Mouse (Mus musculus) embryo, embryonic 11.5 days (tissue): ENCODE data around the gene Gm572.

ENCODE experiments used
- DNase-seq: peaks from one replicate; pipeline ENCODE4 v3.0.0-alpha.2; 2012; ENCODE audit warnings: low read depth, low spot score

Gm572 gene

GRCm38 (mm10) chr4:148625756-148626622, 17.1 kb upstream of the Gm572 start:
- peak; percentile 20 for DNase-seq

DNA sequence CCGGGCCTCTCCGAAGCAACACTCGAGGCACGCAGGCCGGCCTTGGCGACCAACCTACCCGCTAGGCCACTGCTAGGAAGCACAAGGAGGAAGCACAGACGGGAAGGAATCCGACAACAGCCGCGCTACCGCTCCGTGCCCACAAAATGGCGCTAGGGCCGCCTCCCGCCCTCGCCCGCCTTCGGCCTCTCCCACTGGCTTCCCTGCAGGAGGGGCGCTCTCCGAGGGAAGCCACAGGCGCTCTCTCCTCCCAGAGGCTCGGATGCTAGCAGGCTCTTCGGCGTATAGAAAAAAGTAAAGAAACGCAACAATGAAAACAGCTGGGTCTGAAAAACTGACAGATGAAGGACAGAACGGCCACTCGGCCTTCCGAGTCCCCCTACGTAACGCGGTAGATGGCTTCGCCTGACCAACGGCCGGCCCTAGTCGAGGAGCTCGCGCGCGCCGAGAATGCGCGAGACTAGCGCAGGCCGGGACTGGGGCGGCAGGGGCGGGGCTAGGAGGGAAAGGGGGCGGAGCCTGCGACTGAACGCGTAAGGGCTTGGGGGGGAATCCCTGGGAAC, 16.4 kb upstream of the Gm572 start, which contains the start of gene Tardbp:
Tardbp (minus strand) TSS at position 397 of the 563 bp plus-strand sequence.
- DNase-seq = peak; percentile 93

DNA sequence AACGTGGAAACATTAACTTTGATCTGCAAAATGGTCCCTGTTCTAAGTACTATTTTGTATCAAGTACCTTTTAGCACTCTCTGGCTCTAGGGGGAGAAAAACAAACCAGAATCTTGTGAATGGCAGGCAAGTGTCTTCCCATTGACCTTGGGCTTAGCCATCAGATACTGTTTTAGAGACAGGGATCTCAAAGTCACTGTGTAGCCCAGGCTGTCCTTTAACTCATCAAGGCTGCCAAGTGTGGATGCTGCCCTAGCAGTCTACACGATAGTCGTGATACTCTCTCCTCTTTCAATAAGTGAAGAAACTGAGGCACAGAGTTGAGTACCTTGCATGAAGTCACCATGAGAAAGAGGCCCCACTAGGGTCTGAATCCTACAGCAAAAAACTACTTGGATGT, 15.9 kb upstream of the Gm572 start:
- no peak for DNase-seq

GRCm38 (mm10) chr4:148632013-148632692, 11.0 kb upstream of the Gm572 start:
- no peak for DNase-seq

DNA sequence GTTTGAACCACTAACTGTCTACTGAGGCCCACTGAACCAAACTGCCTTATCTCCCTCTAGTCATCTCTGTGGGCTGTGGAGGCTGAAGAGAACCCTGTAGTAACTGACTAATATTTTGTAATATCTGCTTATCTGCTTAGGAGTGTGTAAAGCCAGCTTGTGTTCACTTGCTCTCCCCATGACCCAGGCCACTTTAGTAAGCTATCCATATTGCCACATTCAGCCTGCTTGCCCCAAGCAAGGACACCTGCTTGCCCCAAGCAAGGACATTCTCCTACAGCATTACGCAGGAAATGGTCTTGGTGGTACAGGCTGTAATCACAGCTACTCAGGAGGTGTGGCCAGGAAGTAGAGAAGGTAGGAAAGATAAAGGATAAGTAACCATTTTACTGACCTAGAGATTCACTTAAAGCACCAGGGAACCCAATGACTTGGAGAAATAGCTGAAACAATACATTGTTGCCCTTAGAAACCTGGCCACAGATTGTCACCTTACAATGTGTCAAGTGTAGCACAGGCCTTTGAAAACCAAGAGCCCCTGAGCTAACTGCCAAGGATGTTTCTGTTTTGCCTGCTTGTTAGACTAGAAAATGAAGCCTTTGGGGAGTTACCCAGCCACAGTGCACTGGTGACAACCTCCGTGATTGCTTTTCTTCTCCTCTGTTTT, 9.6 kb upstream of the Gm572 start:
- DNase-seq = no peak

GRCm38 (mm10) chr4:148635309-148635708, 7.8 kb upstream of the Gm572 start:
- no peak for DNase-seq

DNA sequence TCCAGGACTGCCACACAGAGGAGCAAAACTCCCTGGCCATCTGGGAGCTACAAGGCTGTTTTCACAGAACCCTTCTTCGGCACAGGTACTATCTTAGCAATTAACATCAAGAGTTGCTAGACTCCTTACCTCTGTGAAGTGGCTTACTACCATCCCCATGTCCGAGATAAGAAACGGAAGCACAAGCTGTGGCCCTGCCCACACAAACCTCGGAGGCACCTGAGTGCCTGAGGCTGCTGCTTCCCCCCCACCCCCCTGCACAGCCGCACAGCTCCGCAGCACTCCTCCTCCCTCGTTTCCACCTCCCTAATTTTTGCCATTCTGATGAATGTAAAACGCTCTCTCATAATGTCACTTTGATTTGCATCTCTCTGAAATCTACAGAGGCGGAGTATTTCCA, 4.8 kb upstream of the Gm572 start:
- DNase-seq = no peak

DNA sequence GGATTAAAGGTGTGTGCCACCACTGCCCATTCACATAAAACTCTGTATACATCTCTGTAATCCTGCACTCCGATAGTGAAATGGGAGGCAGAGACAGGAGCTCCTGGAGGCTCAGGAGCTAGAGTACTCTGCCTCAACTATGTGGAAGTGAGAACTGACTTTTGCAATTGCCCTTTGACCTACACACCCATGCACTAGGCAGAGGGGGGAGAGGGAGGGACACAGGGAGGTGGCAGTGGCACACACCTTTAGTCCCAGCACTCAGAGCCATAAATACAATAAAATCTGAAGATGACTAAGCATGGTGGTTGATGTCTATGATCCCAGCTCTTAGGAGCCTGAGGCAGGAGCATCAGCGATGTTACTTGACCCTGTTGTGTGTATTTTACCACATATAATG, 3.7 kb upstream of the Gm572 start:
- no peak for DNase-seq

DNA sequence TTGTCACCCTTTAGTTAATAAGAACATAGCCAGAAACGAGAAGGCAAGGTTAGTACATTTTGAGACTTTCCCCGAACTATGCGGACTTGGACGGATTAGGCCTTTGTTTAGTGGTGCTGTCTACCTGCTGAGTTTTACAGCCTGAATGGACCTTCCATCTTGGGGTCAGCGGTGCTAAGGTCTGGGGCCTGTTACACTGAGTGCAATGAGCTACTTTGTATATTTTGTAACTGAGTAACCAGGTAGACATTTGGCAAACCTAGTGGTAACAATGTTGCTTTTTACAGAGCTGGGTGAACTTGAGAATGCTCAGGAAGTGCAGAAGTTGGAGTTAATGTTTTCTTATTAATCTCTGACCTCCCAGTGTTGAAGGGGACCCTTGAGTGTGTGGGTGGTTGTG, 2.0 kb upstream of the Gm572 start:
- DNase-seq = no peak

GRCm38 (mm10) chr4:148644157-148644511, 1.0 kb downstream of the Gm572 start:
- DNase-seq = peak; percentile 60

DNA sequence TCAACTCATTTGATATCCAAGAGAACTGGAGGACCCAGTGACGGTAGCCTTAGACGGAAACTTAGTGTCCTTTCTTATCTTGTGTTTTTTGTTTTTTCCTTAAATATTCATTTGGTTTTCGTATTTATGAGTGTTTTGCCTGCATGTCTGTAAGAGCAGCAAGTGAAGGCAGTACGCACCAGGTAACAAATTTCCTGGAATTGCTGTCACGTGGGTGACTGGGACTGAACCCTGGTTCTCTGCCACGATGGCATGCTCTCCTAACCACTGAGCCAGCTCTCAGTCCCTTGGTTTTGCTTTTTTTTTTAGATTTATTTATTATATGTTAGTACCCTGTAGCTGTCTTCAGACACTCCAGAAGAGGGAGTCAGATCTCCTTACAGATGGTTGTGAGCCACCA, 1.8 kb downstream of the Gm572 start:
- DNase-seq = no peak

DNA sequence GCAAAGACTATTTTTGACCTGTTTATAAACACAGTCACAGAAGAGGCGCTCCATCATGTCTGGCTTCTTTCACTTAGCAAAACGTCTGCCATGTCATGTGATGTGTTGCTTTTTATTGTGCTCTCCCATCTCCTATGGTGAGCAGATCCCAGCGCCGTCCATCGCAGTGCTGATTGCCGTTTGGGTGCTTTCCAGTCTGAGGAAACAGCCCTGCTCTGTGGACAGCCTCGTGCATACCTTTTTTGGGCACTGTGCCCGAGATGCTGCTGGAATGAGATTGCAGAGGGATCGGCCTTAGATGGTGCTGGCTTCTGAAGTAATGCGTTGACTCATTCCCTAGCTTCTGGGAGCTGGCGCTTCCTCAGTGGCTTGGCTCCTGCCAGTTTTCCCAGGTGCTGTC, 3.5 kb downstream of the Gm572 start:
- no peak for DNase-seq

DNA sequence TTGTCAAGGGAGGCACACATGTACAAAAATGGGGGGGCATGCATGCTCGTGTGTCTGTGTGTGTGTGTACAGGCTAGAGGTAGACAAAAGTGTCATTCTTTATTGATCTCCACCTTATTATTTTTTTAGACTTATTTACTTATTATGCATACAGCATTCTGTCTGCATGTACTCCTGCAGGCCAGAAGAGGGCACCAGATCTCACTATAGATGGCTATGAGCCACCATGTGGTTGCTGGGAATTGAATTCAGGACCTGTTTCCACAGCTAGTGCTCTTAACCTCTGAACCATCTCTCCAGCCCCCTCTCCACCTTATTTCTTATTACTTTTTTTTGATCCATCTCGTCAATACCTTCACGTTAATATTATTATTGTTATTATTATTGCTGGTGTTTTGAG, 6.2 kb downstream of the Gm572 start:
- DNase-seq = no peak

DNA sequence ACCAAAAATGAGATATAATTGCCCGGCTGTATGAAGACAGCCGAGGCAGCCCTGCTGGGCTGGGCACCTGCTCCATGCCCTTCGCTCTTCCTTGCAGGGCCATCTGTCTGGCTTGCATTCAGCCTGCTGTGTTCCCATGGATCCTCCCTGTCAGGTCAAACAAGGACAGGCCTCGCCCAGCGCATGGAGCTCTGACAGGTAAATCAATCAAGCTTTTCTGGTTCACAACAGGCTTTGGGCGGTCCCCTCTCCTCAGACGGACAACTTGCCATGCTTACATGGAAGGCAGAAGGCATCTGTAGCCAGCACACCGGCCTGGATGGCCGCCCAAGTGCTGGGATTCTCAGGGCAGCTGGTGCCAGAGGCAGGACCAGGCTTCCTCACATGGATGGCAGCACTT, 7.9 kb downstream of the Gm572 start:
- no peak for DNase-seq

DNA sequence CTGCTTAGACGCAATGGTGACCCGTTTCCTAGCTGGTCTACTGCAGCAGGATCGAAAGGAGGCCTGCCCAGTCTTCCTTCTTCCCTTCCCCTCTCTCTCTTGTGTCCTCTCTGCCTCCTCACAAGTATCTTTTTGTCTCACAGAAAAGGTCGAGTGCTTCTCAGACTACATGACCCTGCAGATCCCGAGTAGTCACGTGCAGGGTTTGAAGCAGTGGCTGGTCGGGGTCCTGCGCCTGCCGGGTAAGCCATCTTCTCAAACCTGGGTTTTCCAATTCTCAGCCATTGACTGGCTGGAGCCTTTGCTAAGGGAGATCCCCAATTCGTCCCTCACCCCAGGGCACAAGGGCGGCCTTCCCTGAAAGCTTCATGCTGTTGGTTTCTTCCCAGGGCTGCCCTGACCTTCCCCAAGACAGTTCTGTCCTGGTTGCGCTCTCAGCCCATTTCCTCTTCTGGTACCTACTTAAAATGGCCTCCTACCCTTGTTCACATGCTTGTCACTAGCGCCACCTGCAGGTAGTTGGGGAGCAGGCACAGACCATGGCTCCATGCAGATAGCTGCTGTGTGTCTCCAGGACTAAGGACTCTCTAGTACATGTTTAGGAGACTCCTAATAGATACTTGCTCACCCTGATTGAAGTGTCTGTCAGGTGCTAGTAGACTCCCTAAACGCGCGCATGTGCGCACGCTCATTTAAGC, 11.7 kb downstream of the Gm572 start:
- no peak for DNase-seq

DNA sequence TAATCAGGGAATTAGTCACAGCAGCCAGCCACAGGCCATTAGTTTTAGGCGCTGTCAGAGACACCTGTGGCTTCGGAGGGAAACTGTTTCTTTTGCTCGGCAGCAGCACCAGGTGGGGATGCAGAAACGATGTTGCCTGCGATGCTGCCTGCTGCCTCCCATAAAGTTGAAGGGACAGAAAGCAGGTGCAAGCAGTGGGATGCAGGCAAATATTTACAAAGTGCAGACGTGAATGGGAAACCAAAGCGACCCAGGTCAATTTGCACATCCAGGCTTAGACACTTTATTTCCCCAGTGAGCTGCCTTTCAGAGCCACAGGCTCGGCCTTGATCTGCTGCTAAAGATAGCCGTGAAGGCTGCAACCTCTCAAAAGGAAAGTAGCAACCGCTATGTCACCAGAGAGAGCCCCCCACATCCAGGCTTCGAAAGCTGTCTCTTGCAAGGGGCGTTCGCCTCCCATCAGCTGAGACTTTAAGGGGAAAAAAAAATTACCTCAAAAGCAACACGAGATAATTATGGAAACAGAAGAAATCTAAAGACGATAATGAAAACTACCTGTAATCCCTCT, 13.7 kb downstream of the Gm572 start:
- DNase-seq = no peak

DNA sequence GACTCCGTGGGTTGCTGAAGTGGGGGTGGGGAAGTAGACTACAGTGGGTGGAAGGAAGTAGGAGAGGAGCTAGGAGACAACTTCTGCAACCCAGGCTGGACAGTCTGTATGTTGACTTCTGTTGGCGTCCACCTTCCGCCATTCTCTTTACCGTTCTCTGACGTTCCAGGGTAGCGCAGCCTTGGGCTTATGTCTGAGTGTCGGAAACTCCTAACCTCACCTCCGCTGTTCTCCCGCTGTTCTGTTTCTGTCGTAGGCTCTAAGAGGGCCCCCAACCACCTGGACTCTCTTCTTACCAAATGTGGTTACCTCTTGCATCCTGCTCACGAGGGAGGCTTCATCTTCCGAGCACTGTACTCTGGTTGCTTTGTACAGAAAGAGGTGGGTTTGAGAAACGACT, 14.7 kb downstream of the Gm572 start:
- DNase-seq = no peak

DNA sequence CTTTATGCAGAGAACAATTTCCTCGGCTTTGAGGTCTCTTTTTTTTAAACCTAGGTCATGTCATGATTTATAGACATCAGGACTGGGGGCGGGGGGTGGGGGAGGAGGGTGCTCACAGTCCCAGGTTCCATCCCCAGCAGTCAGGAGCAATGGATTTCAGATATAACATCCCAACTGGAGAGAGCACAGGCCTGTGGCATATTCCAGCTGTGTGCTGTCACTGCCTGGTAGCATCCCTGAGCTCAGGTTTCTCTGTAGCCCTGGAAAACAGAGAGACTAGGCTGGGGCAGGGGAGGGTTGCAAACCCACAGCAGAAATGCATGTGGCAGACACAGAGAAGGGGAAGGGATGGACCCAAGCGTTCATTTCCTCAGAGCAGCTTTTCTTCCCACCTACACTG, 17.1 kb downstream of the Gm572 start:
- DNase-seq = no peak

DNA sequence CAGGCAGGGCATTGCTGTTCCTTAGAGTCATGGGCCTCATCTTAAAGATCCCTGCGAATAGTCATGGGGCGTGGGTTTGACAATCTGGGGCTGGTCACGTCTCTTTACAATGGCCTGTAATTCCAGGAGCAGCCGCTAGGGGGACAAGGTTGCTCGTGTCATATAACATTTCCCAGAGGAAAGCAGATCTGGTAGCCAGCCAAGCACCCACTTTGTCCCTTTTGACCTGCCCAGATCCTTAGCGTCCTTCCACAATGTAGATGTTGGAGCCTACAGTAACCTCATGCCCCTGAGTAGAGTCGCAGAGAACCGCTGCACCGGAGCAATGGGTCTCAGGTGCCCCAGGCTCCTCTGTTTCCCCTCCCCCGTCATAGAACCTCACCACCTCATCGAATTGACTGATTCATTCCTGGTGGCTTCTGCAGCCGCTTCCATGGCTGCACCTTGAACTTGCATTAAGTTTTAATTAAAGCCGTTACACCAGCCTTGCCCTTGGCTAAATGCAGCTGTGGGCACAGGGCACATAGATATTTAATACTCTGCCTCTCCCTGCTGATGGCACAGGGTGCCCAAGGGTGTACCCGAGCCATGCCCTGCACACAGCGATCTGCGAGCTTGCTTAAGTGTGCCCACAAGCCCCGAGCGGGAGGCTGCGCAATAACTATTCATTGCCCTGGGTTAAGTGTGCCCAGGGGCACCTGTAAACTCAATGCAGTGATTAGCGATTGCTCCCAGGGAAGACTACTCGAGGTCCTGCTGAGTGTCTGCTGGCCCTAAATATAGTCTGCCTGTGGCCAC, 19.2 kb downstream of the Gm572 start:
- peak; percentile 55 for DNase-seq

DNA sequence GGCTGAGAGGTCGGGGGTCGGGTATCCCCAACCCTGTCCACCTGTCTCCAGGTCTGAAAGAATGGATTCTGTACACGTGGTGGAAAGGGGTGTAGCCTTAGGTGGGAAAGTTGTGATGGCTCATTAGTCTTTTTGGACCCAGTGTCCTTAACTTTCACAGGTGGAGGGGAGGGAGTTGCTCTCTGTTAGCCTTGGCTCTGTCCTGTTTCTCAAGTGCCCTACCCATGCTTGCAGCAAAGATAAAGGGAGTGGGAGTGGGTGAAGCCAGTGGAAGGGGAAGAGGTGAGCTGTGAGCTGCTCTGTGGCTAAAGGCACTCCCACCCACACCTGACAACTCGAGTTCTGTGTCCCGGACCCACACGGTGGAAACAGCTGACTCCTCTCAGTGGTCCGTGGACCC, 20.2 kb downstream of the Gm572 start:
- DNase-seq = no peak

- no peak for DNase-seq
Measured at GRCm38 (mm10) chr4:148664021-148664420, 20.9 kb downstream of the Gm572 start.
